Mouse (Mus musculus): ENCODE data around the gene Ugt1a7c.
"Not testable (repeated sequence)": the region's sequence is repeated elsewhere in the genome, so short reads cannot be mapped to it uniquely, and the experiment has no call there.

Ugt1a7c gene

DNA sequence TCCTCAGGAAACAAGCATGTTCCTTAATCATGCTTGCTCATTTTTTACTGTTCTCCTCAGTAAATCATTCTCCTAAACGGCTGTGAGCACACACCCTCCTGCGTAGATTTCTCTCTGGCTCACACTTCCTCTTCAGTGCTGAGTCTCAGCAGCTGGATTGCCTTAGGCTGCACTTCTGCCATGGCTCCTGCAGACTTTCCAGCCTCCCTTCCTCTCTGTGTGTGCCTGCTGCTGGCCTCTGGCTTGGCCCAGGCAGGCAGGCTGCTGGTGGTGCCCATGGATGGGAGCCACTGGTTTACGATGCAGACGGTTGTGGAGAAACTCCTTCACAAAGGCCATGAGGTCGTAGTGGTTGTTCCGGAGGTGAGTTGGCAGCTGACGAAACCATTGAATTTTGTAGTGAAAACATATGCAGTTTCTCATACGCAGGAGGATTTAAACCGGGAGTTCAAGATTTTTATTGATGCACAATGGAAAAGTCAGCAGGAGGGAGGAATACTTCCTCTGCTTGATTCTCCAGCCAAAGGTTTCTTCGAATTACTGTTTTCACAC is at the start of gene Ugt1a7c:
Gene Ugt1a7c, plus strand, starts transcription at position 122 of the 552 bp plus-strand sequence.
- no peak for DNase-seq (ENCODE audit: low spot score)

DNA sequence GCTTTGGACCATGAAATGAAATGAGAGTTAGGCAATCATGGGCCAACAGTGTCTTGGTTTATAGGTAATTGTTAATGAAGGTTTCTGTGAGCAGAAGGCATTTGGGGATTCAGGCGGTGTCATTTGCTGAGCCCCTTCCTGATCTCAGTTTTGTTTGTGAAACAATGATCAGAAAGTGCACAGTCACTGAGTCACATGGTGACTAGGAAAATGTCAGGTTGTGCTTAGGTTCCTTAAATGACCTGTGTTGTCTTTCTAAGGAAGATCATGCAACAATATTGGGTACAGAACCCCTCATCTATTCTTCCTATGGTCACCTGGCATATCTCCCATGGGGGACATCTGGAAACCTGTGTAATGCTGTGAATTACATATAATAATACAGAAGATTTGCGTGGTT is 47.5 kb upstream of the Ugt1a7c start:
- DNase-seq (ENCODE audit: low spot score), result not testable (repeated sequence)

DNA sequence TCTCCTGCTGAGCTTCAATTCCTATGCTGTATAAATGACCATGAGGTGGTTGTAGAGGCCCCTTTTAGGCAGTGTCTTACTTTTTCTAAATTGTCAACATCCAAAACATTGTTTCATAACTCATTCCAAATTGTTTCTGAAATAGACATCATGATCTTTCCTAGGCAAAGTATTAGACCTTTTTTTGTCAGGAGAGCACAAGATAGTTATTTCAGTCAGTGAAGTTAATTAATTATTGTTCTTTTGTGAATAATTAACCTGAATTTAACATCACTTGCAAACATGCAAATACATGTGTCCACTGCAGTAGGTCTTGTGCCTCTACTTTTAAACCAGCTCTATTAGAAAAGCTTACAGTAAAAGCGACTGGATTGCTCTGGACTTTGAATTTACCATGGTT is 39.8 kb upstream of the Ugt1a7c start, which contains the start of gene Ugt1a10:
Gene Ugt1a10, plus strand, starts transcription at position 301 of the 400 bp plus-strand sequence.
- DNase-seq (ENCODE audit: low spot score), result no peak

DNA sequence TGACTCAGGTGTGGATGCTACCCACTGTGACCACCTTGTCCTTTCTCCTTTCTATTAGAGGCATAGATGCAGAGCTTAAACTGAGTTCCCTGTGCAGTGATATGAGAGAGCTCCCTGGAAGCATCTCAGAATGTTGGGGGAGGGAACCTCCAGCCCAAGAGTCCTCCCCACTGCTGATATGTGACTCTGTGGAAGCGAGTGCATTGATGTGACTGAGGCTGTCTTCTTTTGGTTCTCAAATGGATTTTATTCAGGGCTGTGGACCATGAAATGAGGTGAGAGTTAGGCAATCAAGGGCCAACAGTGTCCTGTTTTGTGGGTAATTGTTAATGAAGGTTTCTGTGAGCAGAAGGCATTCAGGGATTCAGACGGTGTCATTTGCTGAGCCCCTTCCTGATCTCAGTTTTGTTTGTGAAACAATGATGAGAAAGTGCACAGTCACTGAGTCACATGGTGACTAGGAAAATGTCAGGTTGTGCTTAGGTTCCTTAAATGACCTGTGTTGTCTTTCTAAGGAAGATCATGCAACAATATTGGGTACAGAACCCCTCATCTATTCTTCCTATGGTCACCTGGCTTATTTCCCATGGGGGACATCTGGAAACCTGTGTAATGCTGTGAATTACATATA is 28.3 kb upstream of the Ugt1a7c start:
- DNase-seq (ENCODE audit: low spot score), result not testable (repeated sequence)

DNA sequence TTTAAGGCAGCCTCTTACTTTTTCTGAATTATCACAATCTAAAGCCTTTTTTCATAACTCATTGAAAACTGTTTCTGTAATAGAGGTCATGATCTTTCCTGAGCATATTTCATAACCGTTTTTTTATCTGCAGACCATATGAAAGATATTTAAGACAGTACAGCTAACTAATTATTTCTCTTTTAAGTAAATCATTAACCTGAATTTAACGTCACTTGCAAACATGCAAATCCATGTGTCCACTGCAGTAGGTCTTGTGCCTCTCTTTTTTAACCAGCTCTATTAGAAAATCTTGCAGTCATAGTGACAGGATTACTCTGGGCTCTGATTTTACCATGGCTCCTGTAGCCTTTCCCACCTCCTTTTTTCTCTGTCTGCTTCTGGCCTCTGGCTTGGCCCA is 24.4 kb upstream of the Ugt1a7c start, which contains the start of gene Ugt1a9:
Gene Ugt1a9, plus strand, starts transcription at position 306 of the 400 bp plus-strand sequence.
- no peak for DNase-seq (ENCODE audit: low spot score)

DNA sequence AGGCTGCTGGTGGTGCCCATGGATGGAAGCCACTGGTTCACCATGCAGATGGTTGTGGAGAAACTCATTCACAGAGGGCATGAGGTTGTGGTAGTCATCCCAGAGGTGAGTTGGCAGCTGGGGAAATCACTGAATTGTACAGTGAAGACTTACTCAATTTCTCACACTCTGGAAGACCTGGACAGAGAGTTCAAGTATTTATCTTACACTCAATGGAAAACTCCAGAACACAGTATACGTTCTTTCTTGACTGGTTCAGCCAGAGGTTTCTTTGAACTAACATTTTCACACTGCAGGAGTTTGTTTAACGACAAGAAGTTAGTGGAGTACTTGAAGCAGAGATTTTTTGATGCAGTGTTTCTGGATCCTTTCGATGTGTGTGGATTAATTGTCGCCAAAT is 24.0 kb upstream of the Ugt1a7c start:
- no peak for DNase-seq (ENCODE audit: low spot score)

DNA sequence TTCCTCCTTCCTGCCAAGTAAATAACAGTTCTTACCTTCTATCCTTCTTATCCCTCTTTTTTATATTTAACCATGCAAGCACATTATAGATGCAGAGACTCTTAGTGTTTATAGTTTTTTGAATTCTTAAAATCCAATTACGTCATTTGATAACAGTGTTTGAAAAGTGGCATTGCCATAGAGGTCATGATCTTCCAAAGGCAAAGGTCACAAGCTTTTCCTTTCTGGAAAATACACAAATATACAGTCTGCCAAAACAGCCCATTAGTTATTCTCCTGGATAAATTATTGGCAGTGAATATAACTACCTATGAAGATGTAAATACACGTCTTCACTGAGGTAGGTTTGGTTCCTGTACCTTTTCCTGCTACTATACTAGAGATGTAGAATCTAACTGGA is 20.4 kb upstream of the Ugt1a7c start:
- DNase-seq (ENCODE audit: low spot score), result no peak

DNA sequence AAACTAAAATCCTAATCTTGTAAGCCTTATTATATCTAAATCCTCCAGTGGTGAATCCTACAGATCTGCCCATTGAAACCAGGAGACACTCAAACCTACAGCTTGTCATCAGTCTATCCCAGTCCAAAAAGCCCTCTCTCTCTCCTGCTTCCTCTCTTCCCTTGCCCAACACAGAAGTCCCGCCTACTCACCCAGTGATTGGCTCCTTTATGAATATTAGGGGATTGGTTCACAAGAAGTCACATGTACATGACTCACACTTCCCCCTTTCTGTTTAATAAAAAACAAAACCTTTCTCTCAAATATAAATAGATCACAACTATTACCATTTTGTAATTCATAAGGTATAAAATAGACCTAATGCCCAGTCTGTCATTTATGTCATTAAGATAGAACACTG is 17.7 kb upstream of the Ugt1a7c start:
- DNase-seq (ENCODE audit: low spot score), result no peak

DNA sequence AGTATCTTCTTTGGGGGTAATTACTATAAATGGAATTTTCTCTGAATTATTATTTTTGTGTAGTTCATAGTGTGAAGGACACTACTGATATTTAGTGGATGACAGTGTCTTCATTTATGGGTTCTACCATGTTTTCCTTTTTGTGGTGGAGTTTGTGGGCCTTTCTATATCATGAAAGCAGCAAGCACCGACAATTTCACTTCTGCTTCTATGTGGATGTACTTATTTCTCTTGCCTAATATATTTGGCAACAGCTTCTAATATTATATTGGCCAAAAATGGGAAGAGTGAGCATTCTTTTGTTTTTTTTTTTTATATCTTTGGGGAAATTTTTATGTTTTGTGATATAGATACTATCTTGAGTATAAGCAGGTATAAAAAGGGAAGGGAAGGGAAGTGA is 13.2 kb upstream of the Ugt1a7c start:
- DNase-seq (ENCODE audit: low spot score), result no peak

DNA sequence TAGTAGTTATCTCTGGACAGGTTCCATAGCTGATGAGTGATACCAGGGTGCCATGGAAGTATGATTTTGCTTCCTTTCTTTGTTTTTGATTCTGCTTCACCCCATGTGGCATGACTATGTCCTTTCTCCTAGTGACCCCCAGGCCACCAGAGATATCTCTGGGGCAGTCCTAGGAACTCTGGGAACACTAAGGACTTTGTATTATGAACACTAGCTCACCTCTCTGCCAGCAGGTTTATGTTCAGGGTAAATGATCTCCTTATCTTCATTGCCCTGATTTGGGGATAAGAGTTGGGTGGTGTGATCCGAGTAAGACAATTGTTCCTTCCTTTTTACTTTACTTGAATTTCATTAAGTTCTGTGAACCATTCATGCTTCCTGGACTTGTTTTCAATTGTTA is 8.7 kb upstream of the Ugt1a7c start:
- no peak for DNase-seq (ENCODE audit: low spot score)

DNA sequence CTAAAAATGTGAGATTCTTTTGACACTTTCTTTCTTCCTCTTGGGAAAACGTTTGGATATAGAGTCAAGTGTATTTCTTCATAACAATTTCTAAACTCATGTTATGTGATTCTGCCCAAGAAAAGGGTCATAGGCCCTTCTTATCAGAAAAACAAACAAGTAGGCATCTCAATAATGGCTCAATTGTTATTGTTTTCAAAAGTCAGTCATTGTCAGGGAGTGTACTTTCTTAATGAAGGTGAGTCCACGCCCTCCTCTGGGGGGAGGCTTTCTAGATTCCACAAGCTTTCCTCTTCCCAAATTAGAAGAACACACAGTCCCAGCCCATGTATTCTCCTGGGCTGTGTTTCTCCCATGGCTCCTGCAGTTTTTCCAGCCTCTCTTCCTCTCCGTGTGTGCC is 7.3 kb upstream of the Ugt1a7c start, which contains the start of gene Ugt1a8:
Gene Ugt1a8, plus strand, starts transcription at position 301 of the 400 bp plus-strand sequence.
- DNase-seq (ENCODE audit: low spot score), result no peak

DNA sequence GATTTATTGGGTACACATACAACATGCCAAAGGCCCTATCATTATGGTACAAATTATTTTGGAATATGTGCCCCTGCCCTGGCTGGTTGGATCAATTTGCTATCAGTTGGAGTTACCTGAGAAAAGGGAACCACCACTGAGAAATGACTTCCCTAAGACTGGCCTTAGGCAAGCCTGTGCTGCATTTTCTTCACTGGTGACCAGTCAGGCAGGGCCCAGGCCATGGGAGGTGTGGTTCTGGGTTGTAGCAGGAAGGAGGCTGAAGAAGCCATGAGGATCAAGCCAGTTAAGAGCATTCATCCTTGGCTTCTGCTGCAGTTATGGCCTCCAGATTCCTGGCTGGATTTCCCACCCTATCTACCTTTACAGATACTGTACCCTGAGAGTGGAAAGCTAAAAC is 2.5 kb upstream of the Ugt1a7c start:
- no peak for DNase-seq (ENCODE audit: low spot score)

DNA sequence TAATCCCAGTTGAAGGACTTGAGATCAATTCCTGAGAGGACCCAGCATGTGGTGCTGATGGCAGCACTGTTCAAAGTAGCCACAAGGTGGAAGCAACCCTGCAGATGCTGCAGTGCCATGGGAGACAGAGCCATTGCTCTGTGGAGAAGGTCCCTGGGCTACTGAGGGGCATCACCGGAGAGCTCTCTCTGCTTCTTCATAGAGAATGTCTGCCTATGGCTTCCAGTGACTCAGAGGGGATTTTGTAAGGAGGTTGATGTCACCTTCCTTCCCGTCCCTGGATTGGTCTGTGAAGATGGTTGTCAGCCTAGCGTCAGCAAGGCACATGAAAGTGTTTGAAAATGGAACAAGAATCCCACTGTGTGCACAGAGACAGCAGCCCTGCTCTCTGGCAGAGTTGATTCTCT is 589 bp upstream of the Ugt1a7c start:
- DNase-seq (ENCODE audit: low spot score), result not testable (repeated sequence)

DNA sequence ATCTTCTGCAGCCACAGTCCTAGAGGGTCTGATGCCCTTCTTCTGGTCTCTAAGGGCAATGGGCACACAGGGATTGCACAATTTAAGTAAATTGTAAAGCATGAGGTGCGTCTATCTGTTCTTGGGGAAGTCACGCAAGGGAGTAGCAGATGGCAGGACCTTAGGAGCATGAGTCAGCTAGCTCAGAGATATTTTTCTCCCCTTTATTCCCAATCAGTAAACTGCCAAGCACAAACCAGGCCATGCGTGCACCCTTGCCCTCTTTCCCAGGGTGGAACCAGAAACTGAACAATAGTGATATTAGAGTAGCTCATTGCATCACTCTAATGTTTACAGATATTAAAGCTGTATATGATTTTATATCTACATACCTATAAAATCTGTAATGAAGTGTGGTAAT is 3.7 kb downstream of the Ugt1a7c start:
- DNase-seq (ENCODE audit: low spot score), result not testable (repeated sequence)

DNA sequence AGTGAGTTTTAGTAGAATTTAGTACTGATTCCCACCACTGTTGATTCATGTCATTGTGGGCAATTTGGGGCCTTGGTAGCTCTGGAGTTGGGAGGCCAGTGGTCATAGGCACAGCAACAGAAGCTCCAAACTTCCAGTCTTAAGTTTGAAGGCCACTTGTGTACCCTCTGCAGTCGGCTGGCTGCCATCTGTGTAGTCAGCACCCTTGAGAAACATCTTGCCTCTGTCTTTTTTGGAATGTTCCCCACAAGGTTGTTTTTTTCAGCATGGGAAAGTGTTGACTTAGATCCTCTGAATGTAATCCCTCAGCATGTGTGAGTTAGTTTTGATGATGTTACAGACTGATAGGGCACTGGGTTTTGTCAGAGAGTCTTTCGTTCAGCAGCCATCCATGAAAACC is 4.8 kb downstream of the Ugt1a7c start:
- DNase-seq (ENCODE audit: low spot score), result not testable (repeated sequence)

DNA sequence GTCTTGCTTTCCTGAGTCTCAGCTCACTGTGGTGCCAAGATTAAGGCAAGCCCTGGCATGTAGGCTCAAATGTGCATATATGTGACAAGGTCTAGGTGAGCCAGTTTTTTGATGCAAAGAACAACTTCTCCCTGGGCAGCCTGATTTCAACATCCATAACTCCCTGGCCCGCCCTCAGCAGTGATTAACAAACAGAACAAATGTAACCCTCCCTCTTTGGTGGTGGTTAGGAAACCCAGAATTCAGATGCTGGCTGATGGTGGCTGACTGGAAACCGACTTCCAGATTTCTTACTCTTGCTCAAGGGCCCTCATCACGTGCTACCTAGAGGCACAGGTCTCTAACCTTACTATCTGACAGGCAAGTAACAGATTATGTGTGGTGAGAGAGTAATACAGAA is 8.2 kb downstream of the Ugt1a7c start, which contains the start of gene Ugt1a6b:
Gene Ugt1a6b, plus strand, starts transcription at position 234 of the 400 bp plus-strand sequence.
- not testable (repeated sequence) for DNase-seq (ENCODE audit: low spot score)

DNA sequence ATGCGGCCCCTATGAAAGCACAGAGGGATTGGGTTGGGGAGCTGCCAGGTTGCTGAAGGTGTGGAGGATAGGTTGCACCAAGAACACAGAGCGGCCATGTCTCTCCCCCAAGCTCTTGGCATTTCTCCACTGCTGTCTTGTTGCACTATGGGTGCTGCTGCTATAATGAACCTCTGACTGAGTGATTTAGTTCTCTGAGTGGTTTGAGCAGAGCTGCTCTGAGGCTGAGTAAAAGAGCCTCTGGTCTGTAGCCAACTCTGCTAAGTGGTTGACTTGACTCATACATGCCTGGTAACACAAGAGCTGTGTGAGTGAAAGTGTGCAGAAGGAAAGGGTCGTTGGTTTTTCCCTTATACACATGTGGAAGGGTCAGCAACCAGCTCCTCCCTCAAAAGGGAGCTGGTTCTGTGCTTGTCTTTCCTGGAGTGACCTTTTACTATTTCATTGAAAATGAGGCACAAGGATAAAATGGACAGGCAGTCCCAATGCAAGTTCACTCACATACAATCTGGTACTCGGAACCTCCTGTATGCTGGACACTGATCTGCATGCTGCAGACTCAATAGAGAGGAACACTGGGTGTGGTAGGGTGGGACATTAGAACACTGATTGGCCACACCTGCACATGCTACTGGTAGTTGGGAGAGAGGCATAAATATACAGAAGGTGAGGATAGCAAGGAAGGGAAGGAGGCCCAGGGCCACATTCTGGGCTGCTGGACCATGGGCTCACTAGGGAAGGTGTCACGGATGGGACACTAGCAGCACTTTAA is 9.0 kb downstream of the Ugt1a7c start:
- not testable (repeated sequence) for DNase-seq (ENCODE audit: low spot score)

DNA sequence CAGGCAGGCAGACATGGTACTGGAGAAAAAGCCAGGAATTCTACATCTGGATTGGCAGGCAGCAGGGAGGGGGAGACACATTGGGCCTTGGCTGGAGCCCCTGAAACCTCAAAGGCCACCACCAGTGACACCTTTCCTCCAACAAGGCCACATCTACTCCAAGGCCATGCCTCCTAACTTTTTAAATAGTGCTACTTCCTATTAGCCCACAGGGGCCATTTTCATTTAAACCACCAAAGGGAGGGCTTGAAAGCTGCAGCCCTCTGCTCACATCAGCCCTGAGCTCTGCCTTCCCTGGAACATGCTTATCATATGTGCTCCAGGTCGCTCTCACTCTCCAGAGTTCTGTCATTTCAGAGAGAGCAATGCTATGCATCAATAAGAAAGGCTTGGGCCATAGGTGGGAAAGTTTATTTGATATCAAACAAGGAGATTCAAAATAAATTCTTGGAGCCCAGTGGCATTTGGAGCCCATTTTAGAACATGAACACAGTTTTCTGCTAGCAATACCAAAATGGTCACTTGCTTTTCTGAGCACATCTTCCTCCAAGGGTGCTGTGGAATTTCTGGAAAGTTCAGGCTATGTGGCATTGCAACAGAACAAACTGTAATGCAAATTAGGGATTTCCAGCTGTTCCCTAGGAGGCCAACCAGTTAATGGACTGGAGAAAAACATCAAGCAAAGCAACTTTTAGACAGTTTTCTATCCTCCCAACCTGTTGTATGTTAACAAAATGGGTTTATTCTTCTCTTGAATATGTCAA is 10.0 kb downstream of the Ugt1a7c start:
- DNase-seq (ENCODE audit: low spot score), result no peak

DNA sequence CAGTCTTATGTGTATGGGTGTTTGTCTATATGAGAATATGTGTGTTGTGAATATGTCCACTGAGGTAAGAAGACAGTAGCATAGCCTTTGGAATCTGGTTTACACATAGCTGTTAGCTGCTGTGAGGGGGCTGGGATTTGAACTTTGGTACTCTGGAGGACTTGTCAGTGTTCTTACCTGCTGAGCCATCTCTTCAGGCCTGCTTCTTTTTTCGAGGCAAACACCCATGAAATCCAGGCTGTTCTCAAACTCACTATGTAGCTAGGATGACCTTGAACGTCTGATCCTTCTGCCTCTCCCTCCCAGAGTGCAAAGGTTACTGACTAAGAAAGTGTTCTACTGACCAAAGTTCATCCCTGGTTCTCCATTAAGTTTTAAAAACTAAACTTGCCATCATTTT is 10.8 kb downstream of the Ugt1a7c start:
- DNase-seq (ENCODE audit: low spot score), result no peak

DNA sequence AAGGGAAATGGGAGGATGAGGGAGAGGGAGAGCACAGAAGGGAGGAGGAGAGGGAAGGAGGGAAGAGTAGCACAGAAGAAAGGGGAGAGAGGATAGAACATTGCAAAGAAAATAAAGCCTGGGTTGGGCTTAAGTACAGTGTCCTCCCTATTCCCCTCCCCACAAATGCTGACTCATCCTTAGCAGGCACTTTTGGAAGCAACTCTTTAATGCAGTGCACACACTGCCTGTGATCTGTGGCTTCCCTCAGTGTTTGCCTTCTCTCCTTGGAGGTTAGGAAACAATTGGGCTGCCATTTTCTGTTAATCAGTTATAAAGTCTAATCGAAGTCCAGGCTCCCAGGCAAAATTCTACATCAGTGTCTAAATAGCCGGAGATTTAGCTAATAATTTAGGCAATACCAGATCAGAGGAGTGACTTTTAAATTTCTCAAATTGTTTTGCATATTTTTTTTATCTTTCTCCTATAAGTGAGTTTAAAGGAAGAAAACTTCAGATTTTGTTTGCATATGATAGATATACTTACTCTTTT is 14.2 kb downstream of the Ugt1a7c start:
- not testable (repeated sequence) for DNase-seq (ENCODE audit: low spot score)

DNA sequence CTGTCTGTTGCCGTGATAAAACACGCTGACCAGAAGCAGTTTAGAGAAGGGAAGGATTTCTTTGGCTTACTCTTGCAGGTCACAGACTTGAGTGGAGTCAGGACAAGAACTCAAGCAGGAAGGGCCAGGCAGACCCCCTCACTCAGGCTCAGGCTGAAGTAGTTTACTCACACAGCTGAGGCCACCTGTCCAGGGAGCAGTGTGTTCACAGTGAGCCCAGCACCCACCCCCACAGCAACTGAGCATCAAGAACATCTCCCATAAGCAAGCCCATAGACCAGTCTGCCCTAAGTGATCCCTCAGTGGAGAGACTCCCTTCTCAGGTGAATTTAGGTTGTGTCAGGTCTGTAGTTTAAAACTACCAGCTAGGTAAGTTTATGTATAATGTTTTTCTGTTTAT is 14.7 kb downstream of the Ugt1a7c start:
- DNase-seq (ENCODE audit: low spot score), result not testable (repeated sequence)

DNA sequence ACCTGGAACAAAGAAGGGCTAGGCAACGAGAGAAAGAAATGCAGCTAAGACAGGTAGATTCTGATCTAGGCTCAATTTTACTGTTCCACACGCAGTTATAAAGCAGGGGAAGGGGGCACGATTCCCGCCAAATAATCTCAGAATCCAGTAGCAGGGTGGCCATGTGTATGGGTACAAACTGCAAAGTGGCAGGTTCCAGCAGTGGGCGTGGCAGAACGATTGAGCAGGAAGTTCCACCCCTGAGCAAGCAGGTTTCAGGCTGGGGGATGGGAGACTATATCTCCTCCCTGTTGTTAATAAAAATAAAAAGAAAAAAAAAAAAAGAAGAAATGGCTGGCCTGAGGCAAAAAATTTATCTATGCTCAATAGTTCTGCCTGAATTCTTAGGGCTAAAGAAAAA is 17.9 kb downstream of the Ugt1a7c start:
- not testable (repeated sequence) for DNase-seq (ENCODE audit: low spot score)

Measured in retina, embryonic 14.5 days (tissue).